Mouse (Mus musculus) ES-E14 (cell line): ENCODE measurements around the gene 0610010K14Rik. TPM values are rescaled to one million over a fixed set of nuclear protein-coding genes. Genes with fewer than 3 reads are reported as not detected.
A peak's percentile ranks its signal among the peaks of the same experiment; 100 is the strongest.

Experiments
- DNase-seq: peaks from one replicate; pipeline ENCODE4 v3.0.0-alpha.2; 2013; ENCODE audit warnings: low read depth, low spot score
- H3K27ac ChIP-seq: 2 replicates; pipeline ENCODE4 v1.5.1; 2012; ENCODE audit warnings: low read depth, mild to moderate bottlenecking, low read length, moderate library complexity, mixed read lengths; ENCODE audit not compliant: poor library complexity, insufficient read depth, severe bottlenecking
- H3K36me3 ChIP-seq: 2 replicates; pipeline ENCODE4 v1.6.1; 2012; ENCODE audit warnings: mild to moderate bottlenecking, low read length, moderate library complexity, mixed read lengths; ENCODE audit not compliant: control insufficient read depth, poor library complexity, insufficient read depth, severe bottlenecking
- H3K4me1 ChIP-seq, 2 experiments: fragments of 150-350 bp in 1 of 2; sonication (generic) in 1 of 2; 2 replicates each; pipeline ENCODE4 v1.6.1; 2012; ENCODE audit warnings: low read length in 2 of 2, mild to moderate bottlenecking in 1 of 2, mixed read lengths in 1 of 2; ENCODE audit not compliant: control insufficient read depth in 2 of 2, insufficient read depth in 2 of 2, poor library complexity in 1 of 2
- H3K4me3 ChIP-seq, 2 experiments: fragments of 150-350 bp in 1 of 2; sonication (generic) in 1 of 2; 2 replicates each; pipeline ENCODE4 v1.5.1; 2012; ENCODE audit warnings: low read length in 2 of 2, low read depth in 1 of 2, mild to moderate bottlenecking in 1 of 2, mixed read lengths in 1 of 2; ENCODE audit not compliant: insufficient read depth in 1 of 2, poor library complexity in 1 of 2, severe bottlenecking in 1 of 2
- H3K9ac ChIP-seq: 2 replicates; pipeline ENCODE4 v1.6.1; 2012; ENCODE audit warnings: low read depth, mild to moderate bottlenecking, low read length, mixed read lengths; ENCODE audit not compliant: poor library complexity, insufficient read depth, severe bottlenecking
- H3K9me3 ChIP-seq: fragments of 150-350 bp; sonication (generic); 2 replicates; pipeline ENCODE4 v1.6.1; 2012; ENCODE audit warnings: low read depth, mild to moderate bottlenecking, low read length; ENCODE audit not compliant: control insufficient read depth, insufficient read depth
- CHD2 ChIP-seq: IDR thresholded peaks from 2 replicates; pipeline ENCODE4 v1.6.1; 2014; ENCODE audit warnings: mild to moderate bottlenecking, low read depth, low read length, inconsistent platforms
- HCFC1 ChIP-seq: IDR thresholded peaks from 2 replicates; pipeline ENCODE4 v1.6.1; 2012; ENCODE audit warnings: low read length, inconsistent platforms, borderline replicate concordance; ENCODE audit not compliant: insufficient read depth
- MAFK ChIP-seq: IDR thresholded peaks from 2 replicates; pipeline ENCODE4 v1.6.1; 2014; ENCODE audit warnings: mild to moderate bottlenecking, low read depth, low read length, inconsistent platforms; ENCODE audit not compliant: insufficient read depth
- ZC3H11A ChIP-seq: IDR thresholded peaks from 2 replicates; pipeline ENCODE4 v1.6.1; 2012; ENCODE audit warnings: low read depth, mild to moderate bottlenecking, inconsistent platforms, low read length, borderline replicate concordance
- ZNF384 ChIP-seq: IDR thresholded peaks from 2 replicates; pipeline ENCODE4 v1.6.1; 2012; ENCODE audit warnings: low read depth, low read length, inconsistent platforms
- in situ Hi-C, 2 experiments: fragments of 600-800 bp; cut with MboI; formaldehyde crosslinking; loops; one replicate each; pipeline ENCODE4 v1.15.1; 2025; ENCODE audit warnings: low sequenced_read_pairs in 2 of 2, inconsistent platforms in 1 of 2; ENCODE audit not compliant: unreplicated experiment in 2 of 2
- total RNA-seq: library from RNA; depleted of rRNA; stranded (reverse); fragments of 300-350 nt; gene quantifications from 2 replicates; pipeline ENCODE4 v1.2.3, GENCODE M21; 2012

The 0610010K14Rik gene
- total RNA-seq, 1 experiment, result 49.9 TPM

DNA sequence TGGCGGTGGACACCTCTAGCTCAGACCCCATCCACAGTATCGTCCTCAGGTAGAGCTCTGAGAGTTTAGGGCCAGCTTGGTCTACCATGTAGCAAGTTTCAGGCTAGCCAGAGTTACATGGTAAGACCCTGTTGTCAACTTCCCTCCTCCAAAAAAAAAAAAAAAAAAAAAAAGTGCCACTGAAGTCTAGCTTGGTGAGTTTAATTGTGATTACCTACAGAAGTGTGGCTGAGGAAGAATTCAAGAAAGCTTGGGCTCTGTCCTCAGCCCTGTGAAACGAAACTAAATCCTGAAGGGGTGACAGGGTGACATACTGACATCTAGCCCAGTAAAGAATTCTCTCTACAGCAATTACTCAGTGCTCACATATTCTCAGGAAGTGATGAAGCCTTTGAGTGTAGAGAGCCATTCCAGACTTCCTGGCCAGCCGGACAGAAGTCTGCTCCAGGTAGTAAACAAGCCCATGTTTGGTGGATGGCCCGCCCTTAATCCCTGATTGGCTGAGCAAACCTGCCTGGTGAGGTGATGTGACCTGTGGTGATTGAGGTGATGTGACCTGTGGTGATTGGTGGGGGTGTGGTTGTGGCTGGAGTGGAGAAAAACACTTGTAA lies 28.8 kb downstream of the 0610010K14Rik start:
- H3K4me3 ChIP-seq, result peak overlapping the region in 1 of 2 experiments; percentile 58; a peak in 2 of 4 replicates
- no peak overlapping the region for H3K9ac ChIP-seq
- no peaks in the 10 kb centered on the region for H3K36me3 ChIP-seq
- DNase-seq, result no peak
- peaks cover 2 to 7% of the 10 kb centered on the region in 2 experiments; a peak in 1 of 4 replicates for H3K4me1 ChIP-seq
- H3K9me3 ChIP-seq, result no peaks in the 10 kb centered on the region
- TF ChIP-seq HCFC1, result no peak
- no peak for TF ChIP-seq MAFK
- TF ChIP-seq CHD2, result no peak
- TF ChIP-seq ZC3H11A, result no peak
- in situ Hi-C loops, result no loop called here
- no peak overlapping the region for H3K27ac ChIP-seq

DNA sequence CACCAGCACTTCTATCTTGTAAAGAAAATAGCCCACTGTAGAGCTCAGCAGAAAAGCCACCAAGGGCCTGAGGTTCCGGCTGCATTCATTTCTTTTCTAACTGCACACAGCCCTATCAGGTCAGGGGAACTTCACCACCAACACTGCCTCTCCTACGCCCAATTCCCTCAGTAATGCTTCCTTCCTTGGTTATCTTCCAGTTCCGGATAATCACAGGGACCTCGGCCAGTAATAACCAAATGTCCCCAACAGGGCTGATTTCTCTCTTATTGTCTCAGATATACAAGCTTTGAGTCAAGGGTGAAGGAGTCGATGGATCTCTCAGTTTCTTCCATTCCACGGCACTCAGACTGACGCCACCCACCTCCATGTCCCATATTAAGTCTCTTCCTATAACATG lies 30.4 kb downstream of the 0610010K14Rik start:
- Histone ChIP-seq H3K9me3 (no peaks in the 10 kb centered on the region), H3K4me1 (peaks cover 0 to 10% of the 10 kb centered on the region in 2 experiments; a peak in 1 of 4 replicates), H3K27ac (no peak overlapping the region), H3K4me3 (no peak overlapping the region), H3K9ac (no peak overlapping the region), H3K36me3 (no peaks in the 10 kb centered on the region)
- in situ Hi-C loops, result no loop called here
- DNase-seq, result no peak
- TF ChIP-seq MAFK (no peak), CHD2 (no peak), HCFC1 (no peak), ZNF384 (no peak), ZC3H11A (no peak)

DNA sequence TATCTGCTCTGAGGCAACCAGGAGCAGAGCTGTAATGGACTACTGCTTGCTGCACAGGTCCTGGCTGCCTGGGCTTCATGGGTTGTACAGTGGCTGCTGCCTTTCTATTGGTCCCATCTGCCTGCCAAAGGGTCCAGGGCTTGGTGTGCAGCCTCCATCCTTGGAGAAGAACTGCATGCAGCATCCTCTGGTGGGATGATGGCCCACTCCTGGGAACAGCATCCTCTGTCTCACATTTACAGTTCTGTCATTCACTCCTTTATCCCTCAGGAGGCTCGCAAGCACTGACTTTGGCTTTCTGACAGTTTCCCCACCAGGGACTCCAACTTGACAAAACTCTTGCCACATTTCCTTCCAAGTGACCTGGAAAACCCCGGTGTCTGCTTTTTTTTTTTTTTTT lies 30.9 kb downstream of the 0610010K14Rik start:
- in situ Hi-C loops, result no loop called here
- peaks cover 0 to 10% of the 10 kb centered on the region in 2 experiments; a peak in 1 of 4 replicates for H3K4me1 ChIP-seq
- no peak overlapping the region for H3K4me3 ChIP-seq
- no peaks in the 10 kb centered on the region for H3K9me3 ChIP-seq
- no peak overlapping the region for H3K27ac ChIP-seq
- no peak for DNase-seq
- no peak for TF ChIP-seq ZC3H11A
- TF ChIP-seq ZNF384, result no peak
- TF ChIP-seq CHD2, result no peak
- TF ChIP-seq HCFC1, result no peak
- no peak for TF ChIP-seq MAFK
- no peaks in the 10 kb centered on the region for H3K36me3 ChIP-seq
- no peak overlapping the region for H3K9ac ChIP-seq

DNA sequence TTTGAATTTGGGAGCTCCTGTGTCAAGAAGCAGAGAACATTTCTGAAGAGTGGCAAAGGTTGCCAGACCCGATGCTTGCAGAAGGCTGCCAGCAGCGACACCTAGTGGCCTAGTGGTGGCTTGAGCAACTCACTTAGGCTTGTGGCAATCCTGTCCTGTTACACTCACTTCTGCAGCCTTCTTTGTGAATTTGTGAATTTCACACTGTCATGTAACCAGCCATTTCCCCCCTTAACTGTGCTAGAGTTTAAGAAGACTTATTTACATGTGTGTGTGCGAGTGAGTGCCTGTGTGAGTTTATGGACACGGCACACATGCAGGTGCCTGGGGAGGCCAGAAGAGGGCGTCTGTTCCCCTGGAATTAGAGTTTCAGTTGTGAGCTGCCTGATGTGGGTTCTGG lies 36.0 kb downstream of the 0610010K14Rik start:
- Histone ChIP-seq H3K36me3 (no peaks in the 10 kb centered on the region), H3K4me1 (0 out of 4 replicates have a peak, but pooled peaks cover 0 to 5% of the 10 kb centered on the region in 2 experiments), H3K9ac (no peak overlapping the region), H3K27ac (no peak overlapping the region), H3K4me3 (peak overlapping the region in 1 of 2 experiments; percentile 37; a peak in 1 of 4 replicates), H3K9me3 (no peaks in the 10 kb centered on the region)
- in situ Hi-C loops, result no loop called here
- TF ChIP-seq MAFK (no peak), CHD2 (no peak), ZC3H11A (no peak), ZNF384 (no peak), HCFC1 (no peak)
- DNase-seq, result peak; percentile 68

DNA sequence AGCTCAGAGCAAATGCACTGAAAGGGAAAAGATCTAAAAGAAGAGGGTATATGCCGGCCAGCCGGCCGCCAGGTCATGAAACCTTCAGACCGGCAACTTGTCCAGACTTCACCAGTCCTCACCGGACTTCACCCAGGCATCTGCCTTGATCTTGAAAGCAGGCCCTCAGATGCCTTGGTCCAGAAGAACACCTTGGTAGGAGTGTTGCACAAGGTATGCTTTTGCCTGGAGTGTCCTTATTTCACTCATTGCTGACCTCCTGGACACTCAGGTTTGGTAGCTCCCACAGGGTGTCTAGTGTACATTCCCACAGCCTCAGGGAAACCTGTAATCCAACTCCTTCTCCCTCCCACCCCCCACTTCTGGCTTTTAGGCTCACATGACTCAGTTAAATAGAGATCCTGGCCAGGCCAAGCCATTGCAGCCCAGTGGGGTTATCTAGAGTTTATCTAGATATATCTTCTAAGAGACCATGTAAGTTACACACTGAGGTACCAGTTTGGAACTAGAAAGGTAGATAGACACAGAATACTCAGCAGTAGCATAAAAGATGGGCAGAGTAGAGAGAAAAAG lies 37.6 kb downstream of the 0610010K14Rik start:
- in situ Hi-C loops, result no loop called here

More for the DNA sequence above, 37.6 kb downstream of the 0610010K14Rik start:
- Histone ChIP-seq H3K4me3 (no peak overlapping the region), H3K36me3 (no peaks in the 10 kb centered on the region), H3K9ac (no peak overlapping the region), H3K9me3 (no peaks in the 10 kb centered on the region), H3K27ac (no peak overlapping the region), H3K4me1 (0 out of 4 replicates have a peak, but pooled peaks cover 0 to 5% of the 10 kb centered on the region in 2 experiments)
- no peak for DNase-seq
- TF ChIP-seq CHD2, result no peak
- TF ChIP-seq HCFC1, result no peak
- no peak for TF ChIP-seq ZNF384
- TF ChIP-seq ZC3H11A, result no peak
- no peak for TF ChIP-seq MAFK
